Mouse (Mus musculus) heart, adult 2 months (tissue): Measurements from ENCODE around the gene 1700001P01Rik.

Experiments used
- CTCF ChIP-seq: fragments of 200-600 bp; IDR thresholded peaks from 2 replicates; pipeline ENCODE4 v1.8.1; 2022; ENCODE audit warnings: antibody characterized with exemption, mild to moderate bottlenecking, moderate library complexity
- POLR2A ChIP-seq: fragments of 200-500 bp; IDR thresholded peaks from 2 replicates; pipeline ENCODE4 v1.6.1; 2011; ENCODE audit warnings: mild to moderate bottlenecking, low read depth, low read length, control low read depth; ENCODE audit not compliant: insufficient read depth

DNA sequence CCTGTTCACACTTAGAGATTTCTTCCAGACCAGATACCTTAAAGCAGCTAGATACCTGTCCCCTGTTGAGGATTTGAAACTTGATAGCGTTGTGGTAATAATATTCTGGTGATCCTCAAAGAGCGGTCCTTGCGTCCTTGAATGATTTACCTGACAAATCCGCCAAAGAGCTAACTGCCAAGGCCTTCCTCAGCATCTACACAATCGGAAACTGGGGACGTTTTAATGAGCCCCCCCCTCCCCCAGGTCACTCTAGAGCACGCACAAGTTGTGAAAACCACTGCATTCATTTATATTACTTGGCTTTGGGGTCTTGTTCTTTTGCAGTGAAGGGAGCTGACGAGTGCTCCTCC, 22.3 kb upstream of the 1700001P01Rik start:
- no peak for TF ChIP-seq POLR2A
- TF ChIP-seq CTCF, result no peak
